ENCODE assay signal across 29 mouse cellular contexts in genomic region chr7:92817242-92817641, GRCm38 (mm10). TPM values are rescaled to one million over a fixed set of nuclear protein-coding genes. Genes with fewer than 3 reads are reported as not detected.
DNase-seq lines count a peak whose midpoint lies in the region; ATAC-seq and TF ChIP-seq lines count a peak whose summit lies in the region.
"Had no signal": no experiment of that assay in that cellular context is flagged by ENCODE, and none has a peak within 500 bp of the region (broad histone marks: within the 10 kb centered on the region; RNA-seq: fewer than 3 reads in every experiment).

No protein-coding gene starts in this region.

- peak overlapping the region; percentile 78 for H3K27ac ChIP-seq in intestine, postnatal 0 days (ENCODE audit: low read depth, low read length)
- no peak overlapping the region for H3K27ac ChIP-seq in intestine, embryonic 15.5 days
- H3K27ac ChIP-seq in CH12.LX (ENCODE audit: insufficient read depth, low read depth) = peak overlapping the region; percentile 63
- peak overlapping the region; percentile 82 for H3K27ac ChIP-seq in spleen, adult 2 months (ENCODE audit: insufficient read depth, low read length)
- H3K27ac ChIP-seq in kidney, embryonic 15.5 days = no peak overlapping the region
- H3K27ac ChIP-seq: heart, adult 2 months; heart, embryonic 13.5 days; limb, embryonic 10.5 days; limb, embryonic 15.5 days; liver, embryonic 13.5 days; midbrain, embryonic 15.5 days; neural tube, embryonic 12.5 days had no signal

- TF ChIP-seq POLR2A in CH12.LX (IDR thresholded peaks at IDR 0.05; ENCODE audit: low read depth, low read length) = no peak
- TF ChIP-seq POLR2A in spleen, adult 2 months (IDR thresholded peaks at IDR 0.05; ENCODE audit: low read depth, low read length) = no peak

- WGBS in intestine, postnatal 0 days = 78% methylated on average over 2 of the region's 2 CpGs
- 69% methylated on average over 2 of the region's 2 CpGs for WGBS in intestine, embryonic 15.5 days
- 30% methylated on average over 2 of the region's 2 CpGs for WGBS in spleen, adult 2 months
- WGBS in kidney, embryonic 15.5 days = 81% methylated on average over 2 of the region's 2 CpGs

- H3K36me3 ChIP-seq in intestine, postnatal 0 days (ENCODE audit: control insufficient read depth, insufficient read depth) = no peaks in the 10 kb centered on the region
- no peaks in the 10 kb centered on the region for H3K36me3 ChIP-seq in intestine, embryonic 15.5 days
- H3K36me3 ChIP-seq in CH12.LX (replicated peaks in 1 of 2; ENCODE audit: control insufficient read depth in 1 of 2, insufficient read depth in 1 of 2, low read length in 1 of 2) = peaks cover 0 to under 1% of the 10 kb centered on the region in 2 experiments
- H3K36me3 ChIP-seq in spleen, adult 2 months (ENCODE audit: control insufficient read depth, insufficient read depth, low read length) = no peaks in the 10 kb centered on the region
- no peaks in the 10 kb centered on the region for H3K36me3 ChIP-seq in kidney, embryonic 15.5 days
- H3K36me3 ChIP-seq: heart, embryonic 13.5 days; limb, embryonic 10.5 days; limb, embryonic 15.5 days; liver, embryonic 13.5 days; midbrain, embryonic 15.5 days; neural tube, embryonic 12.5 days had no signal

- DNase-seq in CH12.LX (ENCODE audit: extremely low read depth) = peak; percentile 80
- peak; percentile 49 to 61 for DNase-seq in spleen, adult 2 months (ENCODE audit: low read depth in 1 of 2, low spot score in 2 of 2)
- DNase-seq in layer of hippocampus, adult 8-10 months (ENCODE audit: low spot score in 2 of 2) = no peak
- DNase-seq in thymus, postnatal 14 days = no peak
- DNase-seq: adrenal gland, adult 8-10 months; cerebellum, adult 2 months; cerebellum, postnatal 14 days; gastrocnemius, postnatal 25 days; heart, adult 2 months; heart, postnatal 10 days; kidney, adult 9 months; kidney, postnatal 14 days; liver, embryonic 13.5 days; lung, adult 2 months; lung, postnatal 10 days; thymus, adult 2 months; thymus, postnatal 4 days had no signal

- H3K4me2 ChIP-seq in intestine, postnatal 0 days (replicated peaks; ENCODE audit: low read depth) = no peak overlapping the region
- no peak overlapping the region for H3K4me2 ChIP-seq in intestine, embryonic 15.5 days (replicated peaks)
- no peak overlapping the region for H3K4me2 ChIP-seq in CH12.LX (ENCODE audit: insufficient read depth, low read depth, poor library complexity, severe bottlenecking)
- no peak overlapping the region for H3K4me2 ChIP-seq in kidney, embryonic 15.5 days
- H3K4me2 ChIP-seq: heart, embryonic 13.5 days; limb, embryonic 15.5 days; liver, embryonic 13.5 days; midbrain, embryonic 15.5 days; neural tube, embryonic 12.5 days had no signal

- dilution Hi-C loops in CH12.LX (cut with MboI; ENCODE audit: extremely low pct_ligation_motif_present, extremely low pct_unique_long_range_greater_than_20kb, low sequenced_read_pairs) = no loop called here

- no peak for ATAC-seq in intestine, postnatal 0 days
- no peak for ATAC-seq in intestine, embryonic 15.5 days
- peak; percentile 87 for ATAC-seq in megakaryocyte progenitor cell, adult 5-6 weeks (replicated peaks; ENCODE audit: poor library complexity)
- ATAC-seq in kidney, embryonic 15.5 days (replicated peaks; ENCODE audit: low FRiP score) = no peak
- ATAC-seq: forebrain, embryonic 14.5 days; hindbrain, embryonic 16.5 days; midbrain, embryonic 15.5 days had no signal

- peak; percentile 91 for TF ChIP-seq EP300 in CH12.LX (IDR thresholded peaks at IDR 0.05; ENCODE audit: low read length)

- H3K79me2 ChIP-seq in CH12.LX (replicated peaks; ENCODE audit: control insufficient read depth, extremely low read depth, insufficient read depth, poor library complexity, severe bottlenecking) = peaks cover 19% of the 10 kb centered on the region

- no peaks in the 10 kb centered on the region for H3K27me3 ChIP-seq in intestine, postnatal 0 days (replicated peaks; ENCODE audit: control insufficient read depth, insufficient read depth, low read length)
- no peaks in the 10 kb centered on the region for H3K27me3 ChIP-seq in intestine, embryonic 15.5 days (replicated peaks)
- no peaks in the 10 kb centered on the region for H3K27me3 ChIP-seq in CH12.LX (replicated peaks)
- H3K27me3 ChIP-seq in spleen, adult 2 months (ENCODE audit: control insufficient read depth, insufficient read depth, low read length) = no peaks in the 10 kb centered on the region
- H3K27me3 ChIP-seq in kidney, embryonic 15.5 days = no peaks in the 10 kb centered on the region
- H3K27me3 ChIP-seq: heart, embryonic 13.5 days; limb, embryonic 15.5 days; liver, embryonic 13.5 days; midbrain, embryonic 15.5 days; neural tube, embryonic 12.5 days had no signal

- peak; percentile 5 for TF ChIP-seq RAD21 in CH12.LX (IDR thresholded peaks at IDR 0.05; ENCODE audit: low read depth, low read length)

- no peak for TF ChIP-seq CTCF in intestine, postnatal 0 days (IDR thresholded peaks at IDR 0.05; ENCODE audit: low read depth)
- no peak for TF ChIP-seq CTCF in CH12.LX (conservative IDR thresholded peaks at IDR 0.05 in 1 of 2, IDR thresholded peaks at IDR 0.05 in 1 of 2; ENCODE audit: low read depth in 2 of 2, low read length in 2 of 2)
- no peak for TF ChIP-seq CTCF in spleen, adult 2 months (IDR thresholded peaks at IDR 0.05; ENCODE audit: extremely low read depth, insufficient read depth, insufficient read length, insufficient replicate concordance)

- no peak overlapping the region for H3K9ac ChIP-seq in intestine, postnatal 0 days (ENCODE audit: low read depth, low read length)
- H3K9ac ChIP-seq in intestine, embryonic 15.5 days = no peak overlapping the region
- H3K9ac ChIP-seq in CH12.LX (ENCODE audit: insufficient read depth, low read depth) = no peak overlapping the region
- no peak overlapping the region for H3K9ac ChIP-seq in kidney, embryonic 15.5 days
- H3K9ac ChIP-seq: heart, embryonic 13.5 days; limb, embryonic 15.5 days; liver, embryonic 13.5 days; midbrain, embryonic 15.5 days; neural tube, embryonic 12.5 days had no signal

- H3K4me1 ChIP-seq in intestine, postnatal 0 days (replicated peaks; ENCODE audit: control insufficient read depth, insufficient read depth, low read length) = no peaks in the 10 kb centered on the region
- 0 out of 2 replicates have a peak, but pooled peaks cover 6% of the 10 kb centered on the region for H3K4me1 ChIP-seq in intestine, embryonic 15.5 days (replicated peaks)
- peaks cover 20 to 56% of the 10 kb centered on the region in 2 experiments for H3K4me1 ChIP-seq in CH12.LX (ENCODE audit: control insufficient read depth in 1 of 2, insufficient read depth in 2 of 2)
- peaks cover 18% of the 10 kb centered on the region for H3K4me1 ChIP-seq in spleen, adult 2 months (ENCODE audit: control insufficient read depth, insufficient read depth, insufficient read length)
- H3K4me1 ChIP-seq in kidney, embryonic 15.5 days = no peaks in the 10 kb centered on the region
- H3K4me1 ChIP-seq: heart, embryonic 13.5 days; liver, embryonic 13.5 days; neural tube, embryonic 12.5 days had no signal

- in situ Hi-C loops in CH12.LX (cut with MboI; ENCODE audit: low pct_ligation_motif_present, low pct_unique_long_range_greater_than_20kb, low sequenced_read_pairs) = no loop called here

- no peak overlapping the region for H3K4me3 ChIP-seq in intestine, postnatal 0 days (ENCODE audit: low read depth, low read length)
- H3K4me3 ChIP-seq in intestine, embryonic 15.5 days (replicated peaks) = no peak overlapping the region
- no peak overlapping the region for H3K4me3 ChIP-seq in CH12.LX (replicated peaks in 1 of 3; ENCODE audit: low read depth in 2 of 3, low read length in 2 of 3, poor library complexity in 1 of 3)
- no peak overlapping the region for H3K4me3 ChIP-seq in spleen, adult 2 months (ENCODE audit: extremely low read depth, insufficient read depth, insufficient read length)
- no peak overlapping the region for H3K4me3 ChIP-seq in kidney, embryonic 15.5 days (replicated peaks)
- H3K4me3 ChIP-seq: heart, adult 2 months; heart, embryonic 13.5 days; limb, embryonic 10.5 days; limb, embryonic 15.5 days; liver, embryonic 13.5 days; midbrain, embryonic 15.5 days; myocyte; neural tube, embryonic 12.5 days had no signal

- no peaks in the 10 kb centered on the region for H3K9me3 ChIP-seq in intestine, postnatal 0 days (ENCODE audit: control insufficient read depth)
- no peaks in the 10 kb centered on the region for H3K9me3 ChIP-seq in intestine, embryonic 15.5 days
- no peaks in the 10 kb centered on the region for H3K9me3 ChIP-seq in CH12.LX (replicated peaks; ENCODE audit: low read length)
- no peaks in the 10 kb centered on the region for H3K9me3 ChIP-seq in kidney, embryonic 15.5 days (replicated peaks)
- H3K9me3 ChIP-seq: heart, embryonic 13.5 days; limb, embryonic 10.5 days; limb, embryonic 15.5 days; liver, embryonic 13.5 days; midbrain, embryonic 15.5 days; neural tube, embryonic 12.5 days had no signal

TF ChIP-seq in CH12.LX, 34 proteins besides CTCF, POLR2A, EP300 and RAD21 (continues in another document):
- TF ChIP-seq KAT2A (IDR thresholded peaks at IDR 0.05; ENCODE audit: insufficient replicate concordance, low read length) (no peak), NRF1 (IDR thresholded peaks at IDR 0.05; ENCODE audit: low read depth, low read length) (no peak), USF1 (IDR thresholded peaks at IDR 0.05; ENCODE audit: low read depth, low read length) (no peak)

RNA-seq across cellular contexts. Expression of gene Ddias, which starts 56.8 kb away (rescaled TPM):
- 2.6 and 2.8 TPM in 2 replicates for polyA plus RNA-seq in intestine, postnatal 0 days (2015; fragmentation: Nextera tagmentation; extraction: Ambion mirVana)
- 9.4 and 12.1 TPM in 2 replicates for polyA plus RNA-seq in intestine, embryonic 15.5 days (2015; fragmentation: Nextera tagmentation; extraction: Ambion mirVana)
- total RNA-seq in CH12.LX (2012; rRNA removed) (17.5 and 18.2 TPM in 2 replicates), CH12.LX (2014; rRNA removed) (38.0 and 38.6 TPM in 2 replicates)
- 23.1 and 24.0 TPM in 2 replicates for polyA plus RNA-seq in CH12.LX (2012; ENCODE audit: insufficient read length, low read depth)
- 22.5 and 25.0 TPM in 2 replicates for total RNA-seq in megakaryocyte progenitor cell, adult 5-6 weeks (2015)
- 12.8 and 14.9 TPM in 2 replicates for total RNA-seq in megakaryocyte progenitor cell, adult 5-6 weeks (2017)
- 0.09 and 0.28 TPM in 2 replicates for polyA plus RNA-seq in spleen, adult 2 months (2012; rRNA removed)
- 12.2 and 16.7 TPM in 2 replicates for polyA plus RNA-seq in kidney, embryonic 15.5 days (2015; fragmentation: Nextera tagmentation; extraction: Ambion mirVana)
- total RNA-seq in layer of hippocampus, adult 8-10 months (2022) = under 1 TPM; 0.31 to 0.78 (median 0.51) TPM

RNA-seq across cellular contexts. Expression of gene Prcp, which starts 57.0 kb away (rescaled TPM):
- 25.4 and 26.9 TPM in 2 replicates for polyA plus RNA-seq in intestine, postnatal 0 days (2015; fragmentation: Nextera tagmentation; extraction: Ambion mirVana)
- polyA plus RNA-seq in intestine, embryonic 15.5 days (2015; fragmentation: Nextera tagmentation; extraction: Ambion mirVana) = 22.3 and 22.7 TPM in 2 replicates
- total RNA-seq in CH12.LX (2012; rRNA removed) = 19.7 and 20.1 TPM in 2 replicates
- total RNA-seq in CH12.LX (2014; rRNA removed) = 26.6 and 28.9 TPM in 2 replicates
- polyA plus RNA-seq in CH12.LX (2012; ENCODE audit: insufficient read length, low read depth) = 24.3 and 27.8 TPM in 2 replicates
- 111 and 115 TPM in 2 replicates for total RNA-seq in megakaryocyte progenitor cell, adult 5-6 weeks (2015)
- 30.8 and 33.2 TPM in 2 replicates for total RNA-seq in megakaryocyte progenitor cell, adult 5-6 weeks (2017)
- polyA plus RNA-seq in spleen, adult 2 months (2012; rRNA removed) = 26.8 and 30.3 TPM in 2 replicates
- 20.9 and 22.7 TPM in 2 replicates for polyA plus RNA-seq in kidney, embryonic 15.5 days (2015; fragmentation: Nextera tagmentation; extraction: Ambion mirVana)
- 10 to 100 TPM in 2 of 4 experiments, 1 to 10 TPM in 2; 6.1 to 13.1 (median 10.2) TPM for total RNA-seq in layer of hippocampus, adult 8-10 months (2022)

Comparison
In these comparisons a context has a peak if more than half of its experiments do, and no peak if none do; other contexts are left out.
1. H3K27ac ChIP-seq: peak in intestine, postnatal 0 days (single experiment), CH12.LX (single experiment) and spleen, adult 2 months (single experiment); none in intestine, embryonic 15.5 days (single experiment) and kidney, embryonic 15.5 days (single experiment).
2. DNase-seq: peak in CH12.LX (single experiment) and spleen, adult 2 months (2 of 2); none in layer of hippocampus, adult 8-10 months (0 of 2) and thymus, postnatal 14 days (single experiment).